Mouse (Mus musculus) ZHBTc4 (cell line): ENCODE data around the gene Prepl.

Experiments used
- DNase-seq: peaks from one replicate; pipeline ENCODE4 v3.0.0-alpha.2; 2011; ENCODE audit warnings: low read depth, low spot score

Prepl gene

GRCm38 (mm10) chr17:85090120-85091099, at the start of gene Prepl, which contains the start of gene Camkmt:
Gene Prepl, minus strand, starts transcription at chr17:85090241.
Gene Camkmt, plus strand, starts transcription at chr17:85090552.
- DNase-seq, result peak; percentile 95

GRCm38 (mm10) chr17:85138393-85138792, 48.4 kb upstream of the Prepl start:
- DNase-seq, result no peak

- peak; percentile 47 for DNase-seq
These were observed 26.6 kb upstream of the Prepl start for GRCm38 (mm10) chr17:85116643-85117042.

GRCm38 (mm10) chr17:85113441-85113840, 23.4 kb upstream of the Prepl start:
- DNase-seq, result no peak

GRCm38 (mm10) chr17:85110640-85111039, 20.6 kb upstream of the Prepl start:
- no peak for DNase-seq

- DNase-seq, result no peak
These were observed 13.3 kb upstream of the Prepl start for GRCm38 (mm10) chr17:85103310-85103709.

GRCm38 (mm10) chr17:85101751-85102150, 11.7 kb upstream of the Prepl start:
- peak; percentile 50 for DNase-seq

- DNase-seq, result no peak
These were observed 10.2 kb upstream of the Prepl start for GRCm38 (mm10) chr17:85100232-85100631.

- peak; percentile 39 for DNase-seq
These were observed 8.8 kb upstream of the Prepl start for GRCm38 (mm10) chr17:85098677-85099323.

GRCm38 (mm10) chr17:85096396-85096795, 6.4 kb upstream of the Prepl start:
- no peak for DNase-seq

- no peak for DNase-seq
These were observed 1.7 kb upstream of the Prepl start for GRCm38 (mm10) chr17:85091762-85092161.

GRCm38 (mm10) chr17:85089621-85090020, 420 bp downstream of the Prepl start:
- DNase-seq, result no peak

GRCm38 (mm10) chr17:85089011-85089410, 1.0 kb downstream of the Prepl start:
- DNase-seq, result no peak

GRCm38 (mm10) chr17:85088401-85088800, 1.6 kb downstream of the Prepl start:
- no peak for DNase-seq

- DNase-seq, result no peak
These were observed 2.5 kb downstream of the Prepl start for GRCm38 (mm10) chr17:85087591-85087990.

- no peak for DNase-seq
These were observed 3.5 kb downstream of the Prepl start for GRCm38 (mm10) chr17:85086501-85086900.

GRCm38 (mm10) chr17:85085335-85085734, 4.7 kb downstream of the Prepl start:
- DNase-seq, result no peak

GRCm38 (mm10) chr17:85080781-85081180, 9.3 kb downstream of the Prepl start:
- DNase-seq, result no peak

GRCm38 (mm10) chr17:85079276-85079675, 10.8 kb downstream of the Prepl start:
- no peak for DNase-seq

- DNase-seq, result no peak
These were observed 16.0 kb downstream of the Prepl start for GRCm38 (mm10) chr17:85074083-85074482.

GRCm38 (mm10) chr17:85073214-85073613, 16.8 kb downstream of the Prepl start:
- no peak for DNase-seq

GRCm38 (mm10) chr17:85072383-85072782, 17.7 kb downstream of the Prepl start:
- DNase-seq, result no peak
